Mouse (Mus musculus) gonadal fat pad, adult 2 months (tissue): ENCODE measurements around the gene Arhgap35. TPM values are rescaled to one million over a fixed set of nuclear protein-coding genes. Genes with fewer than 3 reads are reported as not detected.
"Not testable (repeated sequence)": the region's sequence is repeated elsewhere in the genome, so short reads cannot be mapped to it uniquely, and the experiment has no call there.

Experiments
- DNase-seq: peaks from one replicate; pipeline ENCODE4 v3.0.0-alpha.2; 2012; ENCODE audit warnings: low read depth
- polyA plus RNA-seq: library from polyadenylated mRNA; depleted of rRNA; stranded (reverse); fragments of >200 nt; gene quantifications from 2 replicates; pipeline ENCODE4 v1.2.3, GENCODE M21; 2012

Gene Arhgap35
- polyA plus RNA-seq, 1 experiment = 20.2 TPM

DNA sequence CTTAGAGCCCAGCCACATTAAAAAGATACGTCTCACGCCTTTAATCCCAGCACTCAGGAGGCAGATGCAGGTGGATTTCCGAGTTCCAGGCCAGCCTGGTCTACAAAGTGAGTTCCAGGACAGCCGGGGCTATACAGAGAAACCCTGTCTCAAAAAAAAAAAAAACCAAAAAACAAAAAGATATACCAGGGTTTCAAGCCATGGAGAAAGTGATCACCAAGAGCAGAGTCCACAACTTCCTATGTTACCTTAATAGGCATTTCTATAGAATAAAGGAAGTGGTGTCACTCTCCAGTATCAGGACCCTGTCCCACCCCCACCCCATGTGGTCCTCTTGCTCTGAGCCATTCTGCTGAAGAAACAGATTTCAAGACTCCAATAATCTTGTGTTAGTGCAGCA is 8.0 kb downstream of the Arhgap35 start:
- DNase-seq = not testable (repeated sequence)

DNA sequence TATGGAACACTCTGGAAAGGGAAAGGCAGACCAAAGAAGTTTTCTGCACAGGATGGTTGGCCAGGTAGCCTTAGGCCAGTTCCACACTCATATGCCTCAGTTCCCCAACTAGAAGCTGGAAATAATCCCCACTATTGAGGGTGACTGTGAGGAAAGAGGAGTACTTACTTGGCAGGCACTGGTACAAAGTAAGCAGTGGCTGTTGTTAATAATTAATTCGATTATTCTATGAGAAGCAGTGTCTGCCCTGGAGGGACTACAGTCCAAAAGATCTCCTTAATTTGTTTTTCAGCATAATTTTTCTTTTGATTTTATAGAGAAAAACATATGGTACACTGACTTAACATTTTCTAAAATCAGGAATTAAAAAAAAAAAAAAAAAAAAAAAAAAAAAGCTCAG is 10.7 kb downstream of the Arhgap35 start:
- no peak for DNase-seq

DNA sequence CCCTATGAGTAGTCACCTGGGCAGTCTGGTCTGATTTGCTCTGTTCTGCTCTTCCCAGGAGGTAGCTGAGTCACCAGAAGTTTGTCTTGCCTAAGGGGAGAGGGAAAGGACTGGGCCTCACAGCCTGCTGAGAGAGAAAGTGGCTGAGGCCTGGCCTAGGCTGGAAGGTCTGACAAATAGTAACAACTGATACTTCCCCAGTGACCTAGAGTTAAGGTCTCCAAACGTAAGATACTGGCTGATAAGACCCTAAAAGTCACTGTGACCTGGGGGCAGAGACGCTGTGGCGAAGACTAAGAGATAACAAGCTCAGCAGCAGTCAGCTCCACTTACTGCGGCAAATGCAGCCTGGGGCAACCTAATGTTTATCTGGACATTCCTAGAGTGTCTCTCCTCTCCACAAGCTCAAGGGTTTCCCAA is 13.1 kb downstream of the Arhgap35 start:
- DNase-seq = no peak

DNA sequence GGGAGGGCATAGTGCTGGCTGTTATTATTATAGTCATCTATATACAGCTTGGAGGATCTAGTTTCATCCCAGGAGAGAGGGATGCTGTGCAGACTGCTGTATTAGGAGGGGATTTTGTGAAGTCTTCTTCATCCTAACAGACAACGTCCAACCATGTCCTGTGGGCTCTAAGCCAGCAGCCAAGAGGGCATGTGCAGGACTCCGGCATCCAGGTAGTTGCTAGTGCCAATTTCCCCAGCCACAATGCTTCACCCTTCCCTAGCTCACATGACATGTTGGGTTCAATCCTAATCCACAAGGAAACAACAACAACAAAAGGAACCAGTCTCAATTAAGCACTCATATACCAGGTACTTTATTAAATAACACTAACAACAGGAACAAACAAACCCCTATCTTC is 15.8 kb downstream of the Arhgap35 start:
- no peak for DNase-seq

DNA sequence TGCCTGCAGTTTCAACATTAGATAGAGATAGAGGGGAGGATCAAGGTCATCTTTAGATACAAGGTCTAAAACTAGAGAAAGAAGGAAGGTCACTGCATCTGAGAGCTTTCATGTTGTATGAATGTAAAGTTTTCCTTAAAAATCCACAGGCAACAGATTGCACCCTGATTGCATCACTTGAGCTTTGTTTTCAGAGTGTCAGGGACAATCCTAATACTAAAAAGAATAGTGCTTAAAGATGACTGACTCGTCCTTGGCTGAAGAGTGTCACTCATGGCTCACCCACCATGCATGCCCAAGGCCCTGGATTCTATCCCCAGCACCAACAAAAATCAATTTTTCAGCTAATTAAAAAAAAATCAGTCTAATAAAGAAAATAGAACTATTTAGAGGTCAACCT is 23.5 kb downstream of the Arhgap35 start:
- DNase-seq = no peak

DNA sequence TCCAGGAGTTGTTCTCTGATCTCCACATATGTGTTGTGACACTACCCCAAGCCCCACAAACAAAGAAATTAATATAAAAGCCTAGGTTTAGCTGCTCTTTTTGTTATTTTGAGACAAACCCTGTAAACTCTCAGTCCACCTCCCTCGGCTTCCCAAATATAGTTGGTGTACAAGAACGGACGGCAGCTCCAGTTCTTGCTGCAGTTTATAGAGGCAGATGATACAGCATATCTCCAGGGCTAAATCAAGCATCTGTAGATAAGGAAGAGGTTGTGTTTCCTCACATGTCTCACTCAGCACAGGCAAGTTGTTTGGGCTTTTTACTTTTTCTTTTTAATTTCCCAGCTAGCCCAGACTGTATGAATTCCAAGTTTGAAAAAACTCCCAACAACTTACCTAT is 27.1 kb downstream of the Arhgap35 start:
- DNase-seq = no peak

DNA sequence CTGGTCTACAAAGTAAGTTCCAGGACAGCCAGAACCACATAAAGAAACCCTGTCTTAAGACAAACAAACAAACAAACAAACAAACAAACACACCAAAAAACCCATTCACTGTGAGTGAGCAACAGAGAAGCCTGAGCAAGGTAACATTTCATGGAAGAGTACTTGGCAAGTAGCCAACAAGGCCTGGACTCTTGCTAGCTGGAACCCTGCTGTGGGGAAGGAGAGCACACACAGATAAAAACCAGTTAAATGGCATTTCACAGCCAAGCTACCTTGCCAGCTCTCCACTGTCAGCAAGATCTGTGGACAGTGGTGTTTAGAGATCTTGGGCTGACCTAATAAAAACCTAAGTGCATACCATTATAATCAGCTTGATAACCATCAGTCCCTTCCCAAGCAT is 30.4 kb downstream of the Arhgap35 start:
- DNase-seq = no peak

DNA sequence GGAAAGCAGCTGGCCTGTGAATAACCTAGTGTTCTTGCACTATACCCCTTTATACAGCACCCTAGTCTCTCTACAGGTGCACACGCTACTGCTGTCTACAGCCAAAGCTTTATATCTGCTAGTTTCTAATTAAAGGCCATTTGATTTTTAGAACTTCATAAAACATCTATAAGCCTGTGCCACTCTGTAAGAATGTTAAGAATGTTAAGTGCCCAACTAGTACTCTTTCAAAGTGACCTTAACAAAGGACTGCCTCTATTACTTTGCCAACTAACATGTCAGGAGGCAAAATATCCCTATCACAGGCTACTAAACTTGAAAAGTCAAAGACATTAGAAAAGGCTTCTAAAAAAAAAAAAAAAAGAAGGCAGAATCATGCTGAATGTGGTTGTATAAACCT is 31.0 kb downstream of the Arhgap35 start:
- DNase-seq = no peak

DNA sequence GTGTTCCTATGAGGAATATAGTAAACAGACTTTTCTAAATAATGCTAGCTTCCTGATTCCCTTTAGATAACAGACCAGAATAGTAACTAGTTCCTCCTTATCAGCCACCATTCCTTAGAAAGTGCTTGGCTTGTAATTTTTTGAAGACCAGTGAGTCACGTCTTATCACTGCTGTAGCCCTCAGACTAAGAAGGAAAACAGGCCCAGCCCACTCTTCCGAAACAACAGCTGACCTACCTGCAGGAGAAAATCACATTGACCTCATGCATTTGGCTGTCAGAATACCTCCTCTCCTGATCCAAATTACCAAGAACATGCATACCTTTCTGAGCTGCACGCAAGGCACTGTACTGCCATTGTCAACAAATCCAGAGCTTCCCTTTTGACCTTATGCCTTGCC is 32.5 kb downstream of the Arhgap35 start:
- DNase-seq = no peak

DNA sequence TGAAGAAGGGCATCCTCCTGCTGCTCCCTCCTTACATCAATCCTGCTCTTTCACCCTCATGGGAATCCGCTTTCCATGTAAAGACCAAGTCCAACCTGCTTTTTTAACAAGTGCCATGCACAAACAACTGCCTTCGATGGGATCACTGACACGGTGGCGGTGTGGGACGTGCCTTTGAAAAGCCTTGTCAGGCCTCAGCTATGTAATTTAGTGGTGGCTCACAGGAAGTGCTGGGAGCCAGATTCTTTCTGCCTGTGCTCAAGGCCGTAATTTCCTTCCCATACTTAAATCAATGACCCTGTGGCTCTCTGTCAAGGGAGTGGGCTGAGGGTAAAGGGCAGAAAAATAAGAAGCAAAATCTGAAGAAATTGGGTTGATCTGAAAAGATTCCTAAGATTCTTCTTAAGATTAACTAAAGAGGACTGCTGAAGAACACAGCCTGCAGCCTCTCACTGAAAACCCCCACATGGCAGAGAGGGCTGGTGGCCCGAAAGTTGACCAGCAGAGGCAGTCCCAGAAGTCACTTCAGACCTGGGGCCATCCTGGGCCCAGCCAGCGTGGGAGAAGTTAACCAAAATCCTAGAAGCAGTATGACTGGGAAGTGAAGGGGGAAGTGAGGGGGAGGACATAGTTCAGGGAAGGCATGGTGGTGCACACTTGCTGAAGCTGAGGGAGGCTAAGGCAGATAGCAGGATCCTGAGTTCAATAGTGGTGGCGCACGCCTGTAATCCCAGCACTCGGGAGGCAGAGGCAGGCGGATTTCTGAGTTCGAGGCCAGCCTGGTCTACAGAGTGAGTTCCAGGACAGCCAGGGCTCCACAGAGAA is 33.3 kb downstream of the Arhgap35 start:
- no peak for DNase-seq

DNA sequence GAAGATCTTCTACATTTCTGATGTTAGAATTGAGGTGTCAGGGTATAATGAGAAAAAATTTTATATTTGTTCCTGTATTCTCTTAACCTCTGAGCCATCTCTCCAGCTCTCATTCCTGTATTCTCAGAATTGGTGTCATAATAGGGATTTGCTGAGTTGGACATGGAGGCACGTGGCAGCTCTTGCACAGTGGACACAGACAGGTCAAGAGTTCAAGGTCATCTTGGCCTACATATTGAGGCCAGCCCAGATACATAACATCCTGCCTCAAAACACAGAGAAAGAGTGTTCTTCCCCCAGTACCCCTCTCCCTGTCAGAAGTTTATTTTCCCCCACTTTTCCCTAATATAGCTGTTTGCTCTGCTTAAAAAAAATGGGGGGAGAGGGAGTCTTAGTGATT is 38.1 kb downstream of the Arhgap35 start:
- DNase-seq = no peak

DNA sequence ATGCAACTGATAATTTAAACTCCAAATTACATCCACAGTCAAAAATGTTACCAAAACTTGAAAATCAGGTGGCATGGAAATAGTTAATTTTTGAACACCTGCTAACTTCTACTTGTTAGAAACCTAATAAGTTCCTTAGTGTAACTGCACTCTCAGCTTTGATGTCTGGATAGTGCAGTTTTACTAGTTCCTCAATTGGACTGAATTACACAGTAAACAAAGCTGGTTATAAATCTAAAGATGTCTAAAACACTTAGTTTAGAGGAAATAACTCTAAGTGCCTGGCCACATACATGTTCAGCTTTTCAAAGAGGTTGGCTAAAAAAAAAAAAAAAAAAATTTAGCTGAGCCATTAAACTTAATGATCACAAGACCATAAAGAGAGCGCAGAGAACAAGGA is 43.6 kb downstream of the Arhgap35 start:
- no peak for DNase-seq

DNA sequence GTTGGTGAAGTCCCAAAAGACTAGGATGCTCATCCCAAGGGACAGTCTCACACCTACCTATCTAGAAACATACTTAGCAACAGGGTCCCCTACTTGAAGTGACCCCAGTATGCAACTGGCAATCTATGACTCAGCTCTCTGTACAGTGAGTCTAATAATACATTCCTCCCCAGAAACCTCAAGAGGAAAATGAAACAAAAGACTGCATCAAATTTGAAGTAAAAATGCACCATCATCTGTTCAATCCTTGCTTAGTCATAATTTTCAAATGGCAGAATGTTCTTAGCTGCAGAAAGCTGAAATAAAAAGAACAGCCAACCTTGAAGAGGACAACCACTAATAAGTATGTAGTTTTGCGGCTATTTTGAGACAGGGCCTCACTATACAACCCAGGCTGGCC is 44.1 kb downstream of the Arhgap35 start:
- no peak for DNase-seq

DNA sequence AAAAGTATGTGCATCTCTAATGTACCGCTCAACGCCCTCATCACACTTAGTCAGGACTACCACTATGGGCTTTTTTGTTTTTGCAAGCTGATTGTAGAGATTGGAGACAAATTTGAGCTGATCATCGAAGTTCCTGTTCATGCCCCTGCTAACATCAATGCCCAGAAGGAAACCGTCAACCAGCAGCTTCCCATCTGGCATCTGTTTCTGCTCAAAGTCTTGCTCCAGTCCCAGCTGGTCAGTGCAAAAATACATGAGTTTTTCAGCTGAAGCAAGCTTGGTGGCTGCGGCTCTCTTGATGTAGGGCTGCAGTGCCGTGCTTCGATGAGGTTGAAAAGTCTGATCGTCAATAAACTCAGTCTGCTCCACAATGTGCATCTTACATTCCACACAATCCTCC is 50.3 kb downstream of the Arhgap35 start:
- DNase-seq = no peak

DNA sequence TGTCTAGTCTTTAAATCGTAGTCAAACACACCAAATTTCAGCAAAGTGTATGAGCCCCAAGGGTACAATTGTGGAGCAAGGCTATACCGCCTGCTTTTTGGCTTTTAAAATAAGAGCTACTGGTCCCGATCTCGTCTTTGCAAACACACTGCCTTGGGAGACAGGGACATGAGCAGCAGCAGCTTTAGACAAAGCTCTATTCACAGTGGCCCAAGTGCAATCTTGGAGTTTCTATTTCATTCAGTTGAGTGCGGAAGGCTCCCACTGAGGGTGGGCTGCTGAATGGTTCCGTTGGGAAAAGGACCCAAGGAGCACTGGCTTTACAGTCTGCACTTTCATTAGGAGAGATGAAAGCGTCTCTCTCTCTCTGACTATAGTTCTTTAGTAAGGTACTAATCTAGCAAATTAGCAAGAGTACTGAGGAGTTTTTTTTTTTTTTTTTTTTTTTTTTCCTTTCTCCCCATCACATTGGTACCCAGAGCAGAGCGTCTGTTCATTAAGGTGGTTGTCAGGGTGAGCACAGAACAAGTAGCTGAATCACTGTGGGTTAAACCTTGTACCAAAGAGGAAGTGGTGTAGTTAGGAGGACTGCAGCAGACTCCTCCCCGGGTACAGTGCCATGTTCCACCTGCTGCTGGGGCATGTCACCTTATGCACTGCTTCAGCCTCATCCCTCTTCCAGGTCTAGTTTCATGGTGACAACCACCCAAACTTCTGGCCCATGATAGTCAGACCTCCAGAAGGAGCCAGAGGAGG is 56.8 kb downstream of the Arhgap35 start:
- no peak for DNase-seq

DNA sequence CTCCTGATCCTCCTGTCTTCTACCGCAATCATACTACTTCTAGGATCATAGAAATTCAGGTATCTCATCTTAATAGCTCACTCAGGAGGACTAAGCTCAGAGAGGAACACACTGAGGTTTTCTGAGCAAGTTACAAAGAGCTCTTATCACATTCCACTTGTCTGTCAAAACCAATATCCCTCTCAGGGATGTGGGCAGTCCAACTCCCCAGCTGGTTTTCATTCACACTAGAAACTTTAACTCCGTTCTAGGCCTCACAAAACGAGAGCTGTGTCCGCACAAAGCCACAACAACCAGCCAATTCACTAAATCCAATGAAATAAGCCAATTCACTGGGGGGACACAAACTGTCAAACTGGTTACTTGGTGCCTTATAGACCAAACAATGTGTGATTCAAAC is 57.5 kb downstream of the Arhgap35 start:
- no peak for DNase-seq

DNA sequence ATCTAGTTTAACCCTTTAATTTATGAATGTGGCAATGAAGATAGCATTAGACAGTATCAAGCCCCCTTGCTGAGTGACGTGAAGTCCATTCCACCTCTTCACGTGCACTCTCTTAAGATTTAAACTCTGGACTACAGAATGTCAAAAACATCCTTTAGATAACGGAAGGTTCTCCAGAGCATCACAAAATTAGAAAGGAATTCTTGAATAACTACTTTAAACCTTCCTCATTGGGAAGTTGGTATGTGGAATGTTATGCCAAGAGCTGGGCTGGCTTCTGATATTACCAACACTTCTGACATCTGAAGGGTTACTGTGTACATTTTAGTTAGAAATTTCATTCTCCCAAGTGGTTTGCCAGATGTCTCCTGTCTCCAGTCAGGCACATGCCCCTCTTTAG is 60.6 kb downstream of the Arhgap35 start:
- no peak for DNase-seq

DNA sequence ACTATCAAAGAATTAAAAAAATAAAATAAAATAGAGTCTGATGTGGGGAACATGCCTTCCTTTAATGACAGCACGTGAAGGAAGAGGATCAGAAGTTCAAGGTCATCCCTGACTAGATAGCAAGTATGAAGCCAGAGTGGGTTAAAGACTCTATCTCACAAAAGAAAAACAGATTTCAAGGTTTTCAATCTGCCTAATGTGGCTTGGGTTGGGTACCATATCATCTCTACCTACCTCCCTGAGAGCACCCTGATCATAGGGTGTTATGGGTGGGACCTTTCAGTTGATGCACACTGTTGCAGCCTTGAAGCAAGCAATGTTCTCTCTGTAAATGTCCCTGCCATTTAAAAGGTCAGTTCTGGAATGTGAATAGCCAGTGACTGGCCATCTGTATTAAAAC is 63.2 kb downstream of the Arhgap35 start:
- DNase-seq = no peak

DNA sequence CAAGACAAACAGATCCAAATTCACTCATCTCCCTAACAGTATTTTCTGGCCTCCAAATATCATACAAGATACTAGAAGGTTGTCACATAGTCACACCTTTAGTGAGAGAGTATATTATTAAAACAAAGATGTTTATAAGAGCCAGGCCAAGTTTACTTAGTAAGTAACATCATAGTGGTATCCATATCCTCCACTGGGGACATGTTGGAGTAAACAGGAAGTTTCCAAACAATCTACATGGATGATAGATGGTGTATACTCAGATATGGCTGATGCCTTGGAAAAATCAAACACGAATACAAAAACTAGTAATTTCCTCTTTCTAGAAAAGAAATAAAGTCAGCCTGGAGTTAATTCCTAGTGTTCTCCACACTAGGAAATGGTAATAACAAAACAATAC is 65.5 kb downstream of the Arhgap35 start:
- no peak for DNase-seq

DNA sequence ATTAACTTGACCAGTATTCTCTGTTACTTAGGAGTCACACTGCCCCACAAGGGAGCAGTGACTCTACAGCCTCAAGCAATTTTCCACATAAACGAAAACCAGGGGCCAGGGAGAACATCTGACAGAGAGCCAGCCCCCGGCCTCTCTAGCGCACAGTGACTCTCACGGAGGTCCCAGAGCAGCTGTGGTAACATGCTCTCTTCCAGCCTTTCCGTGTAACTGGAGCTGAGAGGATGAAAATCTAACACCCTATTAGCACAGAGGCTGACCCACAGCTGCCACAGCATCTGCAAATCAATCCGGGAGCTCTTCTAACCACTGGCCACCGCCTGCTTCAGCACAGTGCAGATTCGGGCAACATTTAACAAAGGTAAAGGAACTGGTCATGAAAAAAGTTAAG is 70.0 kb downstream of the Arhgap35 start:
- no peak for DNase-seq

DNA sequence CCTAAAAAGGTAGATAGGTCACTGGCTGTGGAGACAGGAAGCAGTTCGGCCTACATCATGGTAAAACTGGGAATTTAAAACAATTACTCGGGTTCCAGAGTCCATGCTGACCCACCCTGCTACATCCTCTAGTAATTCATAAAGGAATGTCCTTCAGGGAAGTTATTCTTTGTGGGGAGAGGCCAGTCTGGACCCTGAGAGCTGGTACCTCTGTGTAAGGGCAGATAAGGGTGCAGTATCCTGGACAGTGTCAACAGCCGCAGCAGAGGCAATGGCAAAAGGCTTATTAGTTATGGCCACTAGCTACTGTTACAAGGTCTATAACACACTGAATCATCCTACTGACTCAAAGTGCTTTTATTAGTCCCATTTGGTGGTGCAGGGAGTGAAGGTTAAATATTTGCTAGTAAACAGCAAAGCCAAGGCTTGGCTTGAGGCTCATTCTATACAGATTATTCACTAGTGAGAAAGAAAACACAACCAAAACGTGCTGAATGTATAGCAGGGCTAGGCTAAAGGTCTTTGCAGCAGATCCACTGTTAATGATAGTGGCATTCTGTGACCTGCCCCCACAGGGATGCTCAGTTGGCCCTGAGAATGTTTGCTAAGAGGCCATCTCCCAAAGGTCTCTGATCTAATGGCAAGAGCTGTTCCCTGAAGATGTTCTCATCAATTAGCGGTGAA is 77.4 kb downstream of the Arhgap35 start:
- DNase-seq = no peak

DNA sequence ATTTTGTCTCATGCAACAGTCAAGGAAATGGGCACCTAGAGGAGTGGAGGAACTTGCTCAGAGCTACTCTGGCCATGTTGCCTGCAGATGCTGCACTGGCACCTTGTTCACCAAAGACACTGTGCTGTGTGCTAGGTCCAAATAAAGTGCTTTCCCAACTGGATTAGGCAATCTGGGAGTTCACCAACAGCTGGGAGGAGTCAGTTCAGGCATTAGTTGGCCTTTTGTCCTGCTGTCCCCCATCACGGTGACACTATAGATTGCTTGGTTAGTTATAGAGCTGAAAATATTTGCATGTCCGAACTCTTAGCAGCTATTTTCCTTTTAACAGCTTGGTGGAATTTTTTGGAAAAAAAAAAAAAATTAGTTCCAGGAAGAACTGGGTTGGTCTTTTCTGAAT is 88.8 kb downstream of the Arhgap35 start:
- no peak for DNase-seq

DNA sequence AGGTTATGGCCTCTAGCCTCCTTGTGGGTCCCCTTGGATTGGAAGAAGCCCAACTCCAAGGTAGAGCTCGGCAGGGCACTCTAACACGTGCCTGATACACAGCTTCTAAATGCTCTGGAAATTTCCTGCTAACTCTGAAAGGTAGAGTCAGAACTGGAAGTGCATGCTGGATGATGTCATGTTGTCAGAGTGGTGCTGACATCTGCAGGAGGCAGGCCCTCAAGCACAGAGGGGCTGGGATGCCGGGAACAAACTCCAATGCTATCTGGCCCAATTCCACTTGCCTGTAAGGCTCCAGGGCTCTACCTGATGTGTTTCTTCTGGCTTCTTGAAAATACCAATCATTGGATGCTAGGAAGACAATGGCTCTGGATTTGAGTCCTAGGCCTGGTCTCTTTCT is 89.3 kb downstream of the Arhgap35 start:
- no peak for DNase-seq
